Mouse (Mus musculus): Measurements from ENCODE around the gene Gm28845.
A peak's percentile ranks its signal among the peaks of the same experiment; 100 is the strongest.

Gm28845 gene

GRCm38 (mm10) chr1:65119438-65119837 lies at the start of gene Gm28845:
Gm28845 (minus strand) TSS chr1:65119558.
- no peak for DNase-seq (ENCODE audit: low spot score in 2 of 2)

- DNase-seq (ENCODE audit: low spot score in 2 of 2), result no peak
Measured at GRCm38 (mm10) chr1:65167496-65167895, 48.1 kb upstream of the Gm28845 start.

- no peak for DNase-seq (ENCODE audit: low spot score in 2 of 2)
Measured at GRCm38 (mm10) chr1:65162210-65162609, 42.9 kb upstream of the Gm28845 start.

- DNase-seq (ENCODE audit: low spot score in 2 of 2), result no peak
Measured at GRCm38 (mm10) chr1:65156111-65156510, 36.8 kb upstream of the Gm28845 start.

DNA sequence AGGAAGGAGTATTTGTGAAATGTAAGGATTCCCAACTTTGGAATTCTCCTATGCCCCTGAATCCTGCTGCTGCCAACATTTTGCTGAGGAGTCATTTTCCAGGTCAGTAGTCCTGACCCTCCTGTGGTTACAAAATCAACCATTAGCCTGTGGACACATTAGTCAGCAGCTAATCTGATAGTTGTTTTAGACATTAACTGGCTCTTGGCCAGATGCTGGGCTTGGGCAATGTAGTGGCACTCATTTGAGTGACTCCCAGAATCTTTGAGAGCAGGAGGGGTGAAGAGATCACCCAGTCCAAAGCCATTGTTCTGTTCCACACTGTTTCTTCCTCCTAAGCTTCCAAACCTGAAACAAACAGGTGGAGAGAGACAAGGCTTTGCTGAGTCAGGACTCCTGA lies 35.5 kb upstream of the Gm28845 start:
- no peak for DNase-seq (ENCODE audit: low spot score in 2 of 2)

DNA sequence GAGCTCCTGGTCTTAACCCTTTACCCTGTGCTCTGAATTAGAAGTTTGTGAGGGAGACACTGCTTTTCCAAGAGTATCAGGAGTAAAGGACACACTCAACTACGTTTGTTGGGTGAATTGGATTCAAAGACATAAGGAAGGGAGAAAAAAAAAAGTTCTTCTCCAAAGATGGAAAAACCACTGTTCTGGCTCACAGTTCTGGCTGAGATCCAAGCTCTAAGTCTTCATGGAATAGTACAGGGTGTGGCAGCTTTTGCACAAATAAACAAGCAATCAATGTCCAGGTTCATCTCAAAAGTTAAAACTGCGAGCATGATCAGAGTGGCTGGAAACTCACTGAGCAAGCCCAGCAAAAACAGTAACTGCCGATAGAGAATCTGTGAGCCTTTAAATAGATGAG lies 28.6 kb upstream of the Gm28845 start:
- no peak for DNase-seq (ENCODE audit: low spot score in 2 of 2)

DNA sequence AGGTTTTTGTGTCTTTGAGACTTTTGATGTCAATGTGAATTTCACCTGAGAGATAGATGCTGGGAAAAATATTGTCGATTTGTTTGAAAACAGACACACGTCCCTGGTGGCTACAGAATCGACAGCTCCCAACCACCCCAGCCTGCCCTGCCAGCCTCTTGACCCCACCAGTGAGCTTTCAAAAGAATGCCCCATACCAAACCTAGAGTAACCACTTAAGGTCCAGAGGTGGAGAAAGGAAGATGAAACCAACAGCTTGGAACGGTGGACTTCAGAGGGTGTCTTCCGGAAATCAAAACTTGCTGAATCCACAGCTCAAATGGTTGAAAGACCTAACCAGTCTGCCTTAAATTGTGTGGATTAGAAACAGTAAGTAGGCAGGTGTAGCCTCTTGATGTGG lies 28.0 kb upstream of the Gm28845 start:
- no peak for DNase-seq (ENCODE audit: low spot score in 2 of 2)

- DNase-seq (ENCODE audit: low spot score in 2 of 2), result no peak
Measured at GRCm38 (mm10) chr1:65146601-65147000, 27.2 kb upstream of the Gm28845 start.

GRCm38 (mm10) chr1:65144783-65145182 lies 25.4 kb upstream of the Gm28845 start:
- no peak for DNase-seq (ENCODE audit: low spot score in 2 of 2)

- DNase-seq (ENCODE audit: low spot score in 2 of 2), result no peak
Measured at GRCm38 (mm10) chr1:65137560-65137959, 18.2 kb upstream of the Gm28845 start.

GRCm38 (mm10) chr1:65132833-65133232 lies 13.5 kb upstream of the Gm28845 start:
- DNase-seq (ENCODE audit: low spot score in 2 of 2), result no peak

GRCm38 (mm10) chr1:65131671-65132070 lies 12.3 kb upstream of the Gm28845 start:
- DNase-seq (ENCODE audit: low spot score in 2 of 2), result no peak

DNA sequence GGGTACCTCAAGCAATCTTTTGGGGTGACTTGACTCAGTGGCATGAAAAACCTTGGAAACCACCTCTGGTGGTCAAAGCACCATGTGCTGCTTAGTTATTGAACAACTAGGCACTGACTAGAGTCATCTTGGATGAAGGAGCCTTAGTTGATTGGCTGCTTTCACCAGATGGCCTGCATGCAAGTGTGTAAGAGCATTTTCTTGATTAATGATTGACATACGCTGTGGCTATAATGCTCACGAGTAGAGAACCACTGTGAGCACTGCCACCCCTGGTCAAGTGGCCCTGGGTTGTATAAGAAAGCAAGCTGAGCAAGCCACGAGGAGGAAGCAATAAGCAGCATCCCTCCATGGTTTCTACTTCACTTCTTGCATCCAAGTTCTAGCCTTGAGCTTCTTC lies 10.9 kb upstream of the Gm28845 start:
- DNase-seq (ENCODE audit: low spot score in 2 of 2), result no peak

- no peak for DNase-seq (ENCODE audit: low spot score in 2 of 2)
Measured at GRCm38 (mm10) chr1:65129634-65130180, 10.3 kb upstream of the Gm28845 start.

DNA sequence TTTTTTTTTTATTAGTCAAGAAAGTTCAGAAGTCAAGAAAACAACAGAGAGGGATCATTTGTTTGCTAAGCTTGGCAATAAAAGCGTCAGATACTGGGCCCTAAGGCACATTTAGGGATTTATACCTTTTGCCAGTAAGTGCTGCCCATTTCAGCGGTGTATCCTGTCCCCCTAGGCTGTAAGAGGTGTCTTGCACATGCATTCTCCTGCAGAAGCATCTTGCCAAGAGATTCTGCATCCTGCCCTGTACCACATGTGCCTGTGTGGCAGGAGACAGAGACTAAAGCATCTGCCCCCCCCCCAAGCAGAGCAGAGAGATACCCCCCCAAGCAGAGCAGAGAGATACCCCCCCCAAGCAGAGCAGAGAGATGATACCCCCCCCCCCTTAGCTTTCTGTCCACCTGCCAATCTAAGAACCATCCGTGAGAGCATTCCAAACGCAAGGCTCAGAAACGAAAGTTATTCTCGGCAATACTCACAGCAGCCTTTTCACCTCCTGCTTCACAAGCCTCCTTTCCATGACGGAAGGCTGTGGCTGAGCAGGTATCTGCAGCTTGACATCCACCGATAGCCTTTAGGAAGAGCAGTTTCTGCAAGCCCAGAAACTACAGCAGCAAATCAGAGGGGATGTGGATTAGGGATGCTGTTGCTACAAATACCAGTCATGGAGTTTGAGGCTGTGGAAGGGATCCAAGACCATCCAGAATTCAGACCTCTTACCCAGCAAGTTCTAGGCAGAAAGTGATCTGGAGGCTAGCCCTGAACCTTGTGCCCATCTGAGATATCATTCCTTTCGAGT lies 3.4 kb upstream of the Gm28845 start, which contains the start of gene D630023F18Rik:
TSS of gene D630023F18Rik (minus strand) at position 641 of the 799 bp plus-strand sequence.
- no peak for DNase-seq (ENCODE audit: low spot score in 2 of 2)

- no peak for DNase-seq (ENCODE audit: low spot score in 2 of 2)
Measured at GRCm38 (mm10) chr1:65118150-65118913, 1.0 kb downstream of the Gm28845 start.

- DNase-seq (ENCODE audit: low spot score in 2 of 2), result no peak
Measured at GRCm38 (mm10) chr1:65113536-65114172, 5.7 kb downstream of the Gm28845 start.

GRCm38 (mm10) chr1:65112807-65113196 lies 6.6 kb downstream of the Gm28845 start:
- DNase-seq (ENCODE audit: low spot score in 2 of 2), result no peak

DNA sequence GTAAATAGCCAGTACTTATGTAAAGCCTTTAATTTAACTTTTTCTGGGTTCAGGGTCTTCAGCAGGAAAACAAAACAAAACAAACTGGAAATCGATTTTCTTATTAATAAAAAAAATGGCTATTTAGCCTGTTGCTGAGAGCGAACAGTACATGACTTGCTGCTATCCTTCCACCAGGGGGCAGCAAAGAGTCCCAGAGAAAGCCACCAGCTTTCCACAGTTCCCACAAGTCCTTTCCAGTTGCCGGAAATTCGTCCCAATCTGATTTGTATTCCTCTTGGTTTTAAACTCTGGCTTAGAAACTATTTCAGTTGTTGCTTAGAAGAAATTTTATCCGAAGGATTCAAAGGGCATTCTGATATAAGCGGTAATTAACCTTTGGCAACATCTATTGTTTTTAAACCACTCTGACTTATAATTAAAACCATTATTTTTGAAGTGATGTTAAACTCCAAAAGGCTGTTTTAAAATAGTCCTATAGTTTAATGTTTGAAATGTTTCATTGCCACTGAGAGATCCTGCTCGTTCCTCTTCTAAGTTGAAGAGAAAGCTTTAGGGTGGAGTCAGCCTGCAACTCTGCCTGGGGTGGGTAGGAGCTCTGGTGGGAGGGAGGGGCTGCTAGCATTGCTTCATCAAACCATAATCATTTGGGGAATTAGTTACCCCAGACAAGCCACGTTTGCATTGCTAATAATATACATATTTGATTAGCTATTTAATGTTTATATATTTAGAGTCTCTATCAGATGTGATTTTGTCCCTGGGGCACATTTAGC lies 7.1 kb downstream of the Gm28845 start:
- peak; percentile 38 to 74 for DNase-seq (ENCODE audit: low spot score in 2 of 2)

- DNase-seq (ENCODE audit: low spot score in 2 of 2), result no peak
Measured at GRCm38 (mm10) chr1:65109756-65110435, 9.5 kb downstream of the Gm28845 start.

DNA sequence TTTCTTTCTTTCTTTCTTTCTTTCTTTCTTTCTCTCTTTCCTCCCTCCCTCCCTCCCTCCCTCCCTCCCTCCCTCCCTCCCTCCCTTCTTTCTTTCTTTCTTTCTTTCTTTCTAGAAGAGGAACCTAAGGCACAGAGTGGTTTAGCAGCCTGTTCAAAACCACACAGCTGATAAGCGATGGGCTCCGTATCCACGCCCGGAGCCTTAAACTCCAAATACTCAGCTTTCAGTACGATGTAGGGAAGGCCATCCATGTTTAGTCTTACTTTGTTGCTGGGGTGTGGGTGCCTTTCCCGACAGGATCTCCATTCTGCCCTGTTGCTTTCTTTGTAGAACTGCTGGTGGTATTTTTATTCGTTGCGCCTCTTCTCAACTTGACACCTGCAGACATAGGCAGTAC lies 10.2 kb downstream of the Gm28845 start:
- no peak for DNase-seq (ENCODE audit: low spot score in 2 of 2)
